Comparison of ENCODE assay signal across 7 mouse cellular contexts in the genomic region with DNA sequence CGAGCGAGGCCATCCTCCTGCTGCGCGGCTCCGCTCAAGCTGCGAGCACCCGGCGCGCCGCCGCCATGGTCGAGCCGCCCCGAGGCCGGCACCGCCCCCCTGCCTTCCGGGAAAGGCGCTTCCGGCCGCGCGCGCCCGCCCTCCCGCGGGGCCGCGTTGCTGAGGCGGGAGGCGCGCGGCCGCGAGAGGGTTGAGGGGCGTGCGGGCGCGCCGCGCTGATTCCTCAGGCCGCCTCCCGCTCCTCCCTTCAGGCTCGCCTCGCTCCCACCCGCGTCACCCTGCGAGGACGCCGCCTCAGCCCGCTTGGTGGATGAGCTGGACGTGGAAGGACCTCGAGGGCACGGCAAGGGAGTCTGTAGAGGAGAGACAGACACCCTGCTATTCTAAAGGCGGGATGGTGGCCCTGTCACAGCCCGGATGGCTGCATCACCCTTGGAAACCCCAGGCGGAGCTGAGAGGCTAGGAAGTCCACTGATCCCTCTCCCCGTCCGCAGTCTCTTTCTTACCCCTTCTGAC. TPM values are rescaled to one million over a fixed set of nuclear protein-coding genes. Genes with fewer than 3 reads are reported as not detected.
DNase-seq lines count a peak whose midpoint lies in the region; ATAC-seq lines count a peak whose summit lies in the region.

A gene (minus strand): TSS at position 53 of the 516 bp plus-strand sequence.

- peak; percentile 57 for DNase-seq in adipocyte (ENCODE audit: low spot score)
- DNase-seq in embryo, embryonic 11 days: peak; percentile 96
- DNase-seq in gastrocnemius, postnatal 36 days: peak; percentile 72 to 77
- DNase-seq in left cerebral cortex, postnatal 36 days (ENCODE audit: low spot score in 2 of 2): peak; percentile 82 to 89
- DNase-seq in midbrain, embryonic 10.5 days (ENCODE audit: low spot score): peak; percentile 82
- DNase-seq in right cerebral cortex, postnatal 36 days (ENCODE audit: low spot score in 2 of 2): peak; percentile 73 to 75

- H3K9me3 ChIP-seq in intestine, embryonic 15.5 days: no peaks in the 10 kb centered on the region
- H3K9me3 ChIP-seq in midbrain, embryonic 10.5 days (replicated peaks): no peaks in the 10 kb centered on the region

- under 1% methylated on average over 49 of the region's 58 CpGs for WGBS in intestine, embryonic 15.5 days
- WGBS in midbrain, embryonic 10.5 days: under 1% methylated on average over 58 of the region's 58 CpGs

- H3K4me2 ChIP-seq in intestine, embryonic 15.5 days (replicated peaks): peak within 1 kb of the TSS; percentile 81

- H3K9ac ChIP-seq in intestine, embryonic 15.5 days: peak within 1 kb of the TSS; percentile 94

- intact Hi-C loops in gastrocnemius, postnatal 36 days (cut with DNase I): loop anchor here (5.0 kb wide), 1 partner anchor 33 kb away; no protein-coding TSS in a partner anchor
- intact Hi-C loops in left cerebral cortex, postnatal 36 days (cut with DNase I): loop anchor here (5.0 kb wide), 3 partner anchors 33 to 103 kb away; a partner anchor contains a TSS

- peak within 1 kb of the TSS; percentile 80 for H3K4me3 ChIP-seq in intestine, embryonic 15.5 days (replicated peaks)
- peak within 1 kb of the TSS; percentile 81 for H3K4me3 ChIP-seq in midbrain, embryonic 10.5 days

- H3K4me1 ChIP-seq in intestine, embryonic 15.5 days (replicated peaks): peaks cover 28% of the 10 kb centered on the region
- peaks cover 41% of the 10 kb centered on the region for H3K4me1 ChIP-seq in midbrain, embryonic 10.5 days

- no peaks in the 10 kb centered on the region for H3K27me3 ChIP-seq in intestine, embryonic 15.5 days (replicated peaks)
- H3K27me3 ChIP-seq in midbrain, embryonic 10.5 days (ENCODE audit: low read depth, poor library complexity, severe bottlenecking): no peaks in the 10 kb centered on the region

- H3K36me3 ChIP-seq in intestine, embryonic 15.5 days: no peaks in the 10 kb centered on the region
- no peaks in the 10 kb centered on the region for H3K36me3 ChIP-seq in midbrain, embryonic 10.5 days

- H3K27ac ChIP-seq in intestine, embryonic 15.5 days: peak within 1 kb of the TSS; percentile 98
- H3K27ac ChIP-seq in midbrain, embryonic 10.5 days (replicated peaks): peak within 1 kb of the TSS; percentile 96

- peak; percentile 94 for ATAC-seq in intestine, embryonic 15.5 days

RNA-seq across cellular contexts. Expression of the gene that starts here (rescaled TPM):
- total RNA-seq in gastrocnemius, postnatal 36 days (2021): 100 to 1,000 TPM; 121 to 158 TPM
- 57.4 and 60.0 TPM in 2 replicates for polyA plus RNA-seq in intestine, embryonic 15.5 days (2015; fragmentation: Nextera tagmentation; extraction: Ambion mirVana)
- total RNA-seq in left cerebral cortex, postnatal 36 days (2021): 100 to 1,000 TPM; 113 to 124 TPM
- polyA plus RNA-seq in midbrain, embryonic 10.5 days (2016; fragmentation: Nextera tagmentation; extraction: Ambion mirVana): 66.3 and 70.3 TPM in 2 replicates

Comparison
In these comparisons a context has a peak if more than half of its experiments do, and no peak if none do; other contexts are left out.
1. Peak in every context shown above with its lines: DNase-seq, ATAC-seq, H3K4me3 ChIP-seq and H3K27ac ChIP-seq.